Mouse (Mus musculus): ENCODE data around the gene Slc6a6. TPM values are rescaled to one million over a fixed set of nuclear protein-coding genes. Genes with fewer than 3 reads are reported as not detected.

The Slc6a6 gene
- total and polyA plus RNA-seq, 3 experiments: 54.6 to 90.0 TPM; not detected in 1

DNA sequence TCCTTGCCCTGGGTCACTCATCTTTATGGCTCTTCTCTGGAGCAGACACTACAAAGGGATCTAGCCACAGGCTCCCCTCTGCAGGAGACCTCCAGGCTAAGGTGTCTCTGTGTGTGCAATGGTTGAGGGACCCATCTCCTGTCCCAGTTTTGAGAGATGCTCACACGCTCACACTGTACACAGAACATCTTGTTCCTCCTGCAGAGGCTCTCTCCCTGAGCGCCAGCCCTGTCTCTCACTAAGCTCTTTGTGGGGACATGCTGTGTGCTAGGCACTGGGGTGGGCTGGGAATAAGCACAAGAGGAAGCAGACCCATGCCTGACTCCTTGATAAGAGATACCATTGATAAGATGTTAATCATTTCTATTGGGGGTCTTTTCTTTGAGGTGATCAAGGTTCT, 34.2 kb downstream of the Slc6a6 start:
- H3K36me3 ChIP-seq (ENCODE audit: control insufficient read depth in 1 of 2, insufficient read depth in 2 of 2, low read length in 2 of 2): peaks cover 0 to 3% of the 10 kb centered on the region in 2 experiments
- H3K27me3 ChIP-seq (ENCODE audit: control insufficient read depth in 1 of 2, insufficient read depth in 2 of 2, low read length in 2 of 2): no peaks in the 10 kb centered on the region
- TF ChIP-seq USF2 (IDR thresholded peaks at IDR 0.05; ENCODE audit: borderline replicate concordance in 1 of 2, insufficient read depth in 1 of 2, low read depth in 1 of 2, low read length in 2 of 2) (no peak), NRF1 (IDR thresholded peaks at IDR 0.05; ENCODE audit: insufficient read depth, low read depth, low read length, poor library complexity, severe bottlenecking) (no peak), MYC (IDR thresholded peaks at IDR 0.05; ENCODE audit: low read depth, low read length) (no peak), GABPA (IDR thresholded peaks at IDR 0.05; ENCODE audit: low read depth, low read length) (no peak), KAT2A (conservative IDR thresholded peaks at IDR 0.05; ENCODE audit: low read depth, low read length) (no peak)
- H3K79me2 ChIP-seq (ENCODE audit: control insufficient read depth, insufficient read depth, low read length, poor library complexity): 0 out of 2 replicates have a peak, but pooled peaks cover 2% of the 10 kb centered on the region
- H3K4me3 ChIP-seq (ENCODE audit: control insufficient read depth in 1 of 2, insufficient read depth in 1 of 2, low read depth in 2 of 2, low read length in 2 of 2): no peak overlapping the region
- H3K27ac ChIP-seq (ENCODE audit: control insufficient read depth, low read depth, low read length): no peak overlapping the region
- peaks cover 3 to 10% of the 10 kb centered on the region in 2 experiments for H3K4me1 ChIP-seq (ENCODE audit: control insufficient read depth in 1 of 2, insufficient read depth in 2 of 2, low read length in 2 of 2)
- H3K9ac ChIP-seq (ENCODE audit: control insufficient read depth, low read depth, low read length, poor library complexity, severe bottlenecking): no peak overlapping the region
- no peak for DNase-seq (ENCODE audit: low read depth, low spot score)
- no peaks in the 10 kb centered on the region for H3K9me3 ChIP-seq (replicated peaks; ENCODE audit: insufficient read depth, low read length)

DNA sequence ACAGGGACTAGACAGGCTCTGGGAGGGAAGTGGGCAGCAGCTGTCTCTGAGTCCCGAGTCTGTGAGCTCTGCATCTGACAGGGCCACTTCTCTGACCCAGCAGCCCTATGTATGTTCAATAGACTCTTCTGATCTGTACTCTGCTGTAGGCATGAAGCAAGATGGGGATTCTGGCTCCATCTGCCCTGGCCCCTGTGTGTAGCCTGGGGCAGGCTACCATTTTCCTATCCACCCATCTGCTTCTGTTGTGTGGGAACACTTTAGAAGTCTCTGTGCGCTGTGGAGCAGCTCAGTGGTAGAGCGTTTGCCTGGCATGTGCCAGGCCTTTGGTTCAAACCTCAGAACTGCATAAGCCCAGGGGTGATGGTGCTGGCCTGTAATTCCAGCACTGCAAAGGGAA, 34.8 kb downstream of the Slc6a6 start:
- peaks cover 3 to 5% of the 10 kb centered on the region in 2 experiments; a peak in 3 of 4 replicates for H3K4me1 ChIP-seq (ENCODE audit: control insufficient read depth in 1 of 2, insufficient read depth in 2 of 2, low read length in 2 of 2)
- TF ChIP-seq JUND (IDR thresholded peaks at IDR 0.05; ENCODE audit: low read depth, low read length) (no peak), RCOR1 (IDR thresholded peaks at IDR 0.05; ENCODE audit: low read depth, low read length) (no peak), MAZ (IDR thresholded peaks at IDR 0.05; ENCODE audit: low read depth, low read length) (no peak), USF2 (IDR thresholded peaks at IDR 0.05; ENCODE audit: borderline replicate concordance in 1 of 2, insufficient read depth in 1 of 2, low read depth in 1 of 2, low read length in 2 of 2) (no peak), UBTF (IDR thresholded peaks at IDR 0.05; ENCODE audit: borderline replicate concordance, insufficient read depth, low read depth, low read length) (no peak), ZNF384 (IDR thresholded peaks at IDR 0.05; ENCODE audit: low read depth, low read length) (no peak), EP300 (IDR thresholded peaks at IDR 0.05; ENCODE audit: low read depth in 1 of 2, low read length in 2 of 2) (no peak), ZC3H11A (IDR thresholded peaks at IDR 0.05; ENCODE audit: low read depth, low read length) (no peak), NRF1 (IDR thresholded peaks at IDR 0.05; ENCODE audit: insufficient read depth, low read depth, low read length, poor library complexity, severe bottlenecking) (no peak), TAL1 (IDR thresholded peaks at IDR 0.05; ENCODE audit: low read length) (no peak), MXI1 (IDR thresholded peaks at IDR 0.05; ENCODE audit: low read depth, low read length) (no peak), MYC (IDR thresholded peaks at IDR 0.05; ENCODE audit: low read depth, low read length) (no peak), GABPA (IDR thresholded peaks at IDR 0.05; ENCODE audit: low read depth, low read length) (no peak), TCF12 (IDR thresholded peaks at IDR 0.05; ENCODE audit: low read depth, low read length) (no peak), HCFC1 (IDR thresholded peaks at IDR 0.05; ENCODE audit: low read depth, low read length) (no peak), MAFK (IDR thresholded peaks at IDR 0.05; ENCODE audit: borderline replicate concordance, low read depth, low read length) (no peak), ZKSCAN1 (IDR thresholded peaks at IDR 0.05; ENCODE audit: low read depth, low read length) (no peak), MEF2A (IDR thresholded peaks at IDR 0.05; ENCODE audit: extremely low read depth, insufficient replicate concordance, low read depth, low read length, poor library complexity, severe bottlenecking) (no peak), MYB (IDR thresholded peaks at IDR 0.05; ENCODE audit: low read depth, low read length) (no peak), GATA1 (IDR thresholded peaks at IDR 0.05; ENCODE audit: low read depth, low read length) (no peak)
- no peaks in the 10 kb centered on the region for H3K9me3 ChIP-seq (replicated peaks; ENCODE audit: insufficient read depth, low read length)
- H3K36me3 ChIP-seq (ENCODE audit: control insufficient read depth in 1 of 2, insufficient read depth in 2 of 2, low read length in 2 of 2): peaks cover 1 to 3% of the 10 kb centered on the region in 2 experiments
- H3K27ac ChIP-seq (ENCODE audit: control insufficient read depth, low read depth, low read length): no peak overlapping the region
- no peak for DNase-seq (ENCODE audit: low read depth, low spot score)
- H3K79me2 ChIP-seq (ENCODE audit: control insufficient read depth, insufficient read depth, low read length, poor library complexity): 0 out of 2 replicates have a peak, but pooled peaks cover 2% of the 10 kb centered on the region
- no peak overlapping the region for H3K4me3 ChIP-seq (ENCODE audit: control insufficient read depth in 1 of 2, insufficient read depth in 1 of 2, low read depth in 2 of 2, low read length in 2 of 2)
- H3K27me3 ChIP-seq (ENCODE audit: control insufficient read depth in 1 of 2, insufficient read depth in 2 of 2, low read length in 2 of 2): no peaks in the 10 kb centered on the region
- no peak overlapping the region for H3K9ac ChIP-seq (ENCODE audit: control insufficient read depth, low read depth, low read length, poor library complexity, severe bottlenecking)
